Mouse (Mus musculus): ENCODE measurements around the gene Tnfsf13b. TPM values are rescaled to one million over a fixed set of nuclear protein-coding genes. Genes with fewer than 3 reads are reported as not detected.

Tnfsf13b gene
- polyA plus RNA-seq, 1 experiment: 14.3 TPM

DNA sequence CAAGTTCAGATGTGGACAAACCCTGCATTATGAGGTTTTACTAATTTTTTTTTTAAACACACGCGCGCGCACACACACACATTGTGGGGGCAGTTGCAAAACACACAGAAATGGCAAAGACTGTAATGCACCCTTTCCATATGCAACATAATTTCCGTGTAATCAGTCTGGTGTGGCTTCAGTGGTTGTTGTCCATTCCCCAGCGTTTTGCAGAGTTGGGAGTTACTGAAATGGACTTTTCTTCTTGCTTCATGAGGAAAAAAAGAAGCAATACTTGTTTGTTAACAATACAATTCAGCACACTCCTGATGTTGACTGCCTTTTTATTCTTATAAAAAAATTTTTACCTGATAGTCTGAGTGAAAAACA, 1.4 kb downstream of the Tnfsf13b start:
- TF ChIP-seq POLR2A (IDR thresholded peaks at IDR 0.05; ENCODE audit: low read depth, low read length): no peak
- TF ChIP-seq CTCF (IDR thresholded peaks at IDR 0.05; ENCODE audit: extremely low read depth, insufficient read length, insufficient replicate concordance, low read depth, low read length): no peak
- WGBS: 31% methylated on average over 6 of the region's 6 CpGs
- peak overlapping the region; percentile 74 for H3K4me3 ChIP-seq (ENCODE audit: low read depth, low read length)

GRCm38 (mm10) chr8:10016252-10016651, 10.0 kb downstream of the Tnfsf13b start:
- 44% methylated on average over 1 of the region's 1 CpGs for WGBS

More for the DNA sequence above, 1.4 kb downstream of the Tnfsf13b start:
- H3K4me1 ChIP-seq (ENCODE audit: control insufficient read depth, insufficient read depth, insufficient read length, low read length): peaks cover 19% of the 10 kb centered on the region
- H3K27me3 ChIP-seq (ENCODE audit: control insufficient read depth, insufficient read depth, low read length): no peaks in the 10 kb centered on the region
- H3K27ac ChIP-seq (ENCODE audit: insufficient read depth, low read depth, low read length): no peak overlapping the region
- no peaks in the 10 kb centered on the region for H3K36me3 ChIP-seq (ENCODE audit: control insufficient read depth, insufficient read depth, low read length)

DNA sequence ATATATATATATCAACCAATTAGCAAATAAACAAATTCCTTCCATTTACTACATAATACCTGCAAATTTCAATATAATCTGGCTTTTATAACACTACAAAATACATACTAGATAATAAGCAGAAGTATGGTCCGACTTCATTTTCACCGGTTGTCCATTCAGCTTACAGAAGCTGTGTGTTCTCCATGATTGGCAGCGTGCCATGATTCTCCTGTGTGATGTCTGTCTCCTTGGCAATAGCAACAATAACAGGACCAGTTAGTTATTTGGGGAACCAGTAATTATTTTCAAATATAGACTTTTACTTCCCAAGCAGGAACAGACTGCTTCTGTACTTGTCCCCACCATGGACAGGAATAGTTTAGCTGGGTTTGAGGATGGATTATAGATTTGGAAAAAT, 11.0 kb downstream of the Tnfsf13b start:
- H3K27ac ChIP-seq (ENCODE audit: insufficient read depth, low read depth, low read length): peak overlapping the region; percentile 52
- no peak overlapping the region for H3K4me3 ChIP-seq (ENCODE audit: low read depth, low read length)
- H3K36me3 ChIP-seq (ENCODE audit: control insufficient read depth, insufficient read depth, low read length): no peaks in the 10 kb centered on the region
- TF ChIP-seq POLR2A (IDR thresholded peaks at IDR 0.05; ENCODE audit: low read depth, low read length) (no peak), CTCF (IDR thresholded peaks at IDR 0.05; ENCODE audit: extremely low read depth, insufficient read length, insufficient replicate concordance, low read depth, low read length) (no peak)
- no peaks in the 10 kb centered on the region for H3K27me3 ChIP-seq (ENCODE audit: control insufficient read depth, insufficient read depth, low read length)
- 17% methylated on average over 3 of the region's 3 CpGs for WGBS
- H3K4me1 ChIP-seq (ENCODE audit: control insufficient read depth, insufficient read depth, insufficient read length, low read length): peaks cover 3% of the 10 kb centered on the region; the same call in 1 of the 2 replicates

More at GRCm38 (mm10) chr8:10016252-10016651, 10.0 kb downstream of the Tnfsf13b start:
- no peaks in the 10 kb centered on the region for H3K36me3 ChIP-seq (ENCODE audit: control insufficient read depth, insufficient read depth, low read length)
- H3K27me3 ChIP-seq (ENCODE audit: control insufficient read depth, insufficient read depth, low read length): no peaks in the 10 kb centered on the region
- peak overlapping the region; percentile 27; the same call in 1 of the 2 replicates for H3K27ac ChIP-seq (ENCODE audit: insufficient read depth, low read depth, low read length)
- H3K4me1 ChIP-seq (ENCODE audit: control insufficient read depth, insufficient read depth, insufficient read length, low read length): peaks cover 3% of the 10 kb centered on the region; the same call in 1 of the 2 replicates
- TF ChIP-seq CTCF (IDR thresholded peaks at IDR 0.05; ENCODE audit: extremely low read depth, insufficient read length, insufficient replicate concordance, low read depth, low read length): no peak
- TF ChIP-seq POLR2A (IDR thresholded peaks at IDR 0.05; ENCODE audit: low read depth, low read length): no peak
- no peak overlapping the region for H3K4me3 ChIP-seq (ENCODE audit: low read depth, low read length)

DNA sequence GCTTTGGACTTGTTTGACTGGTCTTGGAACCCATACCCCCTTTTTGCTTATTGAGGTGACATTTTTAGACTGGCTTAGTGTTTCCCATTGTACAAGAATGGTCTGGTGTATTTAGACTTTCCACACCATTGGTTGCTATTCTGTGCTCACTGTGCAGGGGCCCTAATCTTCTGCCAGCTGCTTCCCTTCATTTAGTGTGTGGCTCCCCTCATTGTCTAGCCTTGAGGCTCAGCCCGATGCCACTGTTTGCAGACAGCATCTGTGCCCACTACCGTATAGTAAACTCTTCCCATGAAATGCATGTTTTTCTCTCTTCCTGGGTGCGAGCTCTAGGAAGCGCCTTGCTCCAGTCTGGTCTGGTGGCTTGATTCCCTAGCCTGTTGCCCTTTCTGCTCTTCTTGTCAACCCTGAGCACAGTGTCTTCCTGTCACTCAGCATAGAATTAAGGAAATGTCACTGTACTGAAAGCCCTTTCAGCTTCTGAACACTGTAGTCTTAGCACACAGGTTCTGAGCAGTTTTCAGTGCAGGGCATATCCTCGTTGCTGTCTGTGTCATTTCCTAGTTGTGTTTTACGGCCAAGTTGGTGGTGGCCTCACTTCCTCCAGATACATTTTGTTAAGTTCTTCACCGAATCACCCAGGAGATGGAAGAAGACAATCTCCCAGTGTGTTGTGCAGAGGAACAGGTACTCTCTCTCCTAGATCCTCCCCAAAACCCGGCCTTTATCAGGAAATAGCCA, 24.2 kb downstream of the Tnfsf13b start:
- TF ChIP-seq CTCF (IDR thresholded peaks at IDR 0.05; ENCODE audit: extremely low read depth, insufficient read length, insufficient replicate concordance, low read depth, low read length) (no peak), POLR2A (IDR thresholded peaks at IDR 0.05; ENCODE audit: low read depth, low read length) (no peak)
- Histone ChIP-seq H3K4me3 (ENCODE audit: low read depth, low read length) (no peak overlapping the region), H3K27me3 (ENCODE audit: control insufficient read depth, insufficient read depth, low read length) (no peaks in the 10 kb centered on the region), H3K4me1 (ENCODE audit: control insufficient read depth, insufficient read depth, insufficient read length, low read length) (no peaks in the 10 kb centered on the region), H3K36me3 (ENCODE audit: control insufficient read depth, insufficient read depth, low read length) (no peaks in the 10 kb centered on the region), H3K27ac (ENCODE audit: insufficient read depth, low read depth, low read length) (no peak overlapping the region)
- WGBS: 72% methylated on average over 8 of the region's 8 CpGs

DNA sequence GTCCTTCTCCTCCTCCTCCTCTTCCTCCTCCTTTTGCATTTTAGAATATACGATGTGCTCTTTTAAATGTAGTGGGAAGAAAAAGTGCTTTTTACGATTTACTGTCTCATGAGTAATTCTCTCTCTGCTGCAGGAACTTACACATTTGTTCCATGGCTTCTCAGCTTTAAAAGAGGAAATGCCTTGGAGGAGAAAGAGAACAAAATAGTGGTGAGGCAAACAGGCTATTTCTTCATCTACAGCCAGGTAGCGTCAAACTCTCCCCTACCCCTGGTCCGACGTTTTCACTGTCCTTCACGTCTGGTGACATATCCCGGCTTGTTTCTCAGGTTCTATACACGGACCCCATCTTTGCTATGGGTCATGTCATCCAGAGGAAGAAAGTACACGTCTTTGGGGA, 24.9 kb downstream of the Tnfsf13b start:
- H3K4me3 ChIP-seq (ENCODE audit: low read depth, low read length): no peak overlapping the region
- no peaks in the 10 kb centered on the region for H3K27me3 ChIP-seq (ENCODE audit: control insufficient read depth, insufficient read depth, low read length)
- H3K4me1 ChIP-seq (ENCODE audit: control insufficient read depth, insufficient read depth, insufficient read length, low read length): no peaks in the 10 kb centered on the region
- WGBS: 83% methylated on average over 9 of the region's 9 CpGs
- H3K27ac ChIP-seq (ENCODE audit: insufficient read depth, low read depth, low read length): no peak overlapping the region
- TF ChIP-seq CTCF (IDR thresholded peaks at IDR 0.05; ENCODE audit: extremely low read depth, insufficient read length, insufficient replicate concordance, low read depth, low read length) (no peak), POLR2A (IDR thresholded peaks at IDR 0.05; ENCODE audit: low read depth, low read length) (no peak)
- no peaks in the 10 kb centered on the region for H3K36me3 ChIP-seq (ENCODE audit: control insufficient read depth, insufficient read depth, low read length)

DNA sequence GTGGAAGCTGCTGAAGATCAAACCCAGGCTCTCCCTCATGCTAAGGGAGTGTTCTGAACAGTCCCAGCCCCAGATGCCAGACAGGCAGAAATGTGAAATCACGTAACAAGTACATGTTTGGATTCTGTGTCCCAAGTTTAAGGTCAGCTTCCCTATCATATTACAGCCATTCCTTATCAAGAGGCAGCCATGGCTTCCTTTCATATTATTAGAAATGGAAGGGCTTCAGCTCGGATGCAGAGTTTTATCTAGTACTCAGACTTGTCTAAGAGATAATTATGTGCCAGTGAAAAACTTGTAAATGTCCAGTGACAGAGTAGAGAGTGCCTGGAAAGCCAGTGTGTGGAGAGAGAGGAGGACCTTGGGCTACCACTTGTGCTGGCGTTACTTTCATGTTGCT, 34.6 kb downstream of the Tnfsf13b start:
- Histone ChIP-seq H3K36me3 (ENCODE audit: control insufficient read depth, insufficient read depth, low read length) (no peaks in the 10 kb centered on the region), H3K27me3 (ENCODE audit: control insufficient read depth, insufficient read depth, low read length) (no peaks in the 10 kb centered on the region), H3K4me3 (ENCODE audit: low read depth, low read length) (no peak overlapping the region), H3K27ac (ENCODE audit: insufficient read depth, low read depth, low read length) (no peak overlapping the region), H3K4me1 (ENCODE audit: control insufficient read depth, insufficient read depth, insufficient read length, low read length) (no peaks in the 10 kb centered on the region)
- WGBS: 52% methylated on average over 3 of the region's 3 CpGs
- TF ChIP-seq CTCF (IDR thresholded peaks at IDR 0.05; ENCODE audit: extremely low read depth, insufficient read length, insufficient replicate concordance, low read depth, low read length) (no peak), POLR2A (IDR thresholded peaks at IDR 0.05; ENCODE audit: low read depth, low read length) (no peak)

DNA sequence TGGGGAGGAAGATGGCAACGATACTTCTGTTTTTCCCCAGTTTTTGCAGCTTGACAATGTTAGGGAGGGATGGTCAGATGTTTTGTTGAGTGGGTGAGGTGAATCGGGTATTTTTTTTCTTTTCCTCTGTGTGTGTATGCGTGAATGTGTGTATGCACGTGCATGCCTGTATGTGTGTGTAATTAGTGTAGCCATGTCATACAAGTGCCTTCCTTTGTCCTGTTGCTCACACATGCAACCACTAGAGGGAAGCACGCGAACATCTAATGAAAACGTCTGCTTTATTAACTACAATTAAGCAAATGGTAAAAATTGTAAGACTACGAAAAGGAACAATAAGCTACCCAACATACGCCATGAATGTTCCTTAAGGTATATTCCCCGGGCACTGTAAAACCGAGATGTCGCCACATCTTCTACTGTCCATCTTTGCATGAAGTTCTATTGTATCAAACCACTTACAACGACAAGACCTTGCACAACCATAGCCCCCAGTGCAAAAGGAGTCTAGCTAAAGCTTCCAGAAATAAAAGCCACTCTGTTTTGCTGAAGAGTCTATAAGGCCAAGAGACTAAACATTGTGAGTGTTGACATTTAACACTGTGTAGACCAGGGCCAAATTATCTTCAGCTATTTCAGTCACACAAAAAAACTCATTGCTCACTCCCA, 37.7 kb downstream of the Tnfsf13b start:
- TF ChIP-seq CTCF (IDR thresholded peaks at IDR 0.05; ENCODE audit: extremely low read depth, insufficient read length, insufficient replicate concordance, low read depth, low read length) (no peak), POLR2A (IDR thresholded peaks at IDR 0.05; ENCODE audit: low read depth, low read length) (no peak)
- Histone ChIP-seq H3K27me3 (ENCODE audit: control insufficient read depth, insufficient read depth, low read length) (no peaks in the 10 kb centered on the region), H3K4me3 (ENCODE audit: low read depth, low read length) (no peak overlapping the region), H3K27ac (ENCODE audit: insufficient read depth, low read depth, low read length) (no peak overlapping the region), H3K4me1 (ENCODE audit: control insufficient read depth, insufficient read depth, insufficient read length, low read length) (no peaks in the 10 kb centered on the region), H3K36me3 (ENCODE audit: control insufficient read depth, insufficient read depth, low read length) (no peaks in the 10 kb centered on the region)
- WGBS: 44% methylated on average over 13 of the region's 13 CpGs
